Mouse (Mus musculus) activated CD4-positive, CD25-positive, alpha-beta regulatory T cell, adult 9 weeks (primary cell): Measurements from ENCODE around the gene Mrpl18. TPM values are rescaled to one million over a fixed set of nuclear protein-coding genes. Genes with fewer than 3 reads are reported as not detected.

Source experiments
- polyA plus RNA-seq: library from polyadenylated mRNA; unstranded; fragments of 100-300 nt; shearing (Covaris generic); gene quantifications from one replicate; pipeline ENCODE4 v1.2.1, GENCODE M21; 2017

Gene Mrpl18
- polyA plus RNA-seq = 134 TPM

GRCm38 (mm10) chr17:12915881-12916583, at the start of gene Mrpl18:
TSS of gene Mrpl18 (minus strand) at chr17:12916345.

GRCm38 (mm10) chr17:12960331-12960873, 44.3 kb upstream of the Mrpl18 start, which contains the start of gene Acat2:
TSS of gene Acat2 (minus strand) at chr17:12960747.

GRCm38 (mm10) chr17:12940151-12940805, 24.1 kb upstream of the Mrpl18 start, which contains the start of gene Acat3:
TSS of gene Acat3 (minus strand) at chr17:12940600.

GRCm38 (mm10) chr17:12915488-12915880, 661 bp downstream of the Mrpl18 start, which contains the start of gene Tcp1:
TSS of gene Tcp1 (plus strand) at chr17:12915701.

GRCm38 (mm10) chr17:12909361-12910280, 6.5 kb downstream of the Mrpl18 start, which contains the start of gene Pnldc1:
TSS of gene Pnldc1 (minus strand) at chr17:12910230.

GRCm38 (mm10) chr17:12875734-12876133, 40.4 kb downstream of the Mrpl18 start, which contains the start of gene Mrgprh:
TSS of gene Mrgprh (plus strand) at chr17:12876034.

GRCm38 (mm10) chr17:12868043-12868442, 48.1 kb downstream of the Mrpl18 start, which contains the start of gene Mas1:
TSS of gene Mas1 (minus strand) at chr17:12868143.

Other genes starting within 250 kb of the Mrpl18 start
- 0.24 TPM for gene Slc22a1, start 240.5 kb downstream of the Mrpl18 start, polyA plus RNA-seq
- 36.0 TPM for gene Igf2r, start 146.7 kb downstream of the Mrpl18 start, polyA plus RNA-seq
- not detected for gene Mas1, start 48.2 kb downstream of the Mrpl18 start, polyA plus RNA-seq
- not detected for gene Mrgprh, start 40.3 kb downstream of the Mrpl18 start, polyA plus RNA-seq
- gene Pnldc1, start 6.1 kb downstream of the Mrpl18 start, polyA plus RNA-seq = 0.75 TPM
- 263 TPM for gene Tcp1, start 644 bp downstream of the Mrpl18 start, polyA plus RNA-seq
- gene Acat3, start 24.3 kb upstream of the Mrpl18 start, polyA plus RNA-seq = 0.33 TPM
- gene Acat2, start 44.4 kb upstream of the Mrpl18 start, polyA plus RNA-seq = 40.7 TPM
- gene Wtap, start 77.8 kb upstream of the Mrpl18 start, polyA plus RNA-seq = 22.3 TPM
- gene Sod2, start 90.5 kb upstream of the Mrpl18 start, polyA plus RNA-seq = 121 TPM
- not detected for gene Gpr31b, start 136.0 kb upstream of the Mrpl18 start, polyA plus RNA-seq
- gene Tcp10b, start 144.8 kb upstream of the Mrpl18 start, polyA plus RNA-seq = not detected
- not detected for gene Unc93a, start 215.5 kb upstream of the Mrpl18 start, polyA plus RNA-seq